Mouse (Mus musculus) heart, embryonic 14.5 days (tissue): ENCODE measurements around the gene Uqcr11. TPM values are rescaled to one million over a fixed set of nuclear protein-coding genes. Genes with fewer than 3 reads are reported as not detected.

Source experiments
- ATAC-seq: fragments of 200-750 bp; cut with Nextera tagmentation; 2 replicates; pipeline ENCODE4 v1.8.0; 2017; ENCODE audit warnings: low read depth, moderate TSS enrichment; ENCODE audit not compliant: insufficient number of reproducible peaks, insufficient read depth, low FRiP score
- H3K27ac ChIP-seq, 2 experiments: fragments of 200-500 bp in 1 of 2; fragments of 300-500 bp in 1 of 2; sonication (generic) in 1 of 2; replicated peaks in 1 of 2; 2 replicates each; pipeline ENCODE4 v1.5.1; 2012 to 2014; ENCODE audit warnings: low read depth in 2 of 2, low read length in 2 of 2, control low read depth in 1 of 2, mild to moderate bottlenecking in 1 of 2, mixed read lengths in 1 of 2; ENCODE audit not compliant: control insufficient read depth in 1 of 2, insufficient read depth in 1 of 2
- H3K27me3 ChIP-seq: fragments of 300-500 bp; sonication (generic); 2 replicates; pipeline ENCODE4 v1.6.1; 2014; ENCODE audit warnings: mild to moderate bottlenecking, low read length, control low read depth; ENCODE audit not compliant: control insufficient read depth, insufficient read depth
- H3K36me3 ChIP-seq: fragments of 300-500 bp; sonication (generic); 2 replicates; pipeline ENCODE4 v1.6.1; 2014; ENCODE audit warnings: mild to moderate bottlenecking, control low read depth, low read length, mixed read lengths; ENCODE audit not compliant: control insufficient read depth, insufficient read depth
- H3K4me1 ChIP-seq, 2 experiments: fragments of 200-500 bp in 1 of 2; fragments of 300-500 bp in 1 of 2; sonication (generic) in 1 of 2; 2 replicates each; pipeline ENCODE4 v1.6.1; 2012 to 2014; ENCODE audit warnings: low read length in 2 of 2, control low read depth in 1 of 2, mixed read lengths in 1 of 2; ENCODE audit not compliant: control insufficient read depth in 2 of 2, insufficient read depth in 2 of 2
- H3K4me2 ChIP-seq: fragments of 300-500 bp; sonication (generic); 2 replicates; pipeline ENCODE4 v1.6.1; 2014; ENCODE audit warnings: mild to moderate bottlenecking, low read length
- H3K4me3 ChIP-seq, 2 experiments: fragments of 200-500 bp in 1 of 2; fragments of 300-500 bp in 1 of 2; sonication (generic) in 1 of 2; 2 replicates each; pipeline ENCODE4 v1.5.1; 2012 to 2014; ENCODE audit warnings: low read length in 2 of 2, mild to moderate bottlenecking in 2 of 2, control low read depth in 1 of 2, low read depth in 1 of 2, moderate library complexity in 1 of 2; ENCODE audit not compliant: control insufficient read depth in 1 of 2, insufficient read depth in 1 of 2
- H3K9ac ChIP-seq: fragments of 300-500 bp; sonication (generic); 2 replicates; pipeline ENCODE4 v1.6.1; 2014; ENCODE audit warnings: mild to moderate bottlenecking, low read length
- H3K9me3 ChIP-seq: fragments of 300-500 bp; sonication (generic); 2 replicates; pipeline ENCODE4 v1.6.1; 2016; ENCODE audit warnings: low read length, control low read depth; ENCODE audit not compliant: control insufficient read depth
- WGBS: fragments of 180-500 bp; shearing (Covaris S2); extraction: QIAGEN DNeasy Blood & Tissue Kit; methylation state at CpG from one replicate; pipeline ENCODE4 v1.1.7; 2014; 5-methylcytosine and 5-hydroxymethylcytosine counted together
- polyA plus RNA-seq: library from polyadenylated mRNA; unstranded; fragments of >200 nt; fragmentation: Nextera tagmentation; extraction: Ambion mirVana; gene quantifications from 2 replicates; pipeline ENCODE4 v1.2.1, GENCODE M21; 2014

The Uqcr11 gene
- polyA plus RNA-seq, 1 experiment from 2014 or later = 2,169 TPM

- Histone ChIP-seq H3K4me2 (peak overlapping the region; percentile 94), H3K9ac (peak overlapping the region; percentile 96), H3K27ac (peak overlapping the region in 1 of 2 experiments; percentile 85; a peak in 2 of 4 replicates), H3K4me3 (peak overlapping the region; percentile 89 to 93), H3K9me3 (no peaks in the 10 kb centered on the region), H3K4me1 (peaks cover 14 to 31% of the 10 kb centered on the region in 2 experiments), H3K36me3 (peaks cover 57% of the 10 kb centered on the region), H3K27me3 (no peaks in the 10 kb centered on the region)
- 49% methylated on average over 10 of the region's 10 CpGs for WGBS
- no peak for ATAC-seq
Measured at GRCm38 (mm10) chr10:80405481-80406173, 1.0 kb downstream of the Uqcr11 start.

DNA sequence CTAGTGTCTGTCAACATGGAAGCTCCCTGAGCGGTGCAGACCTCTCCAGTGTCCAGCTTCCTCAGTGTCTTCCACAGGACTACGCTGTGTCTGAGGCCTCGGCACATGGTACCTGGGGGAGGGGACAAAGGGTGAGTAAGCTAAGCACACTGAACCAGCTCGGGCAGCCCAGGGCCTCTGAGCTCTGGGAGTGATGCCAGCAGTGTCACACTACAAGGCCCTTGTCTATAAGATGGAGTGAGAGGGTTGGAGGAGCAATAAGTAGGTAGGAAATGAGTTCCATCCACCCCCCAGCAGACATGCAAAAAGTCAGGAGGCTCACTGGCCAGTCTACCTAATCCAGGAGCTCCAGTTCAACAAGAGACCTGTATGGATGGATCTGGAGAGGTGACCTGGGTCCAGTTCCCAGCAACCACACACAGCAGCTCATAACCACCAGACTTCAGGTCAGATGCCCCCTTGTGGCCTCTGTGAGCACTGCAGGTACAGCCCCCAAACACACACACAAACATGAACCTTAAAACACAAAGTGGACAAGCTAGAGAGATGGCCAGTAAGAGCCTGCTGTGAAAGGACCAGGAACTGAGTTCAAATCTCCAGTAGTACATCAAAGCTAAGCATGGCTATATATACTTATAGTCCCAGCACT, 3.5 kb downstream of the Uqcr11 start:
- no peaks in the 10 kb centered on the region for H3K9me3 ChIP-seq
- H3K4me3 ChIP-seq = no peak overlapping the region
- no peaks in the 10 kb centered on the region for H3K27me3 ChIP-seq
- 81% methylated on average over 4 of the region's 4 CpGs for WGBS
- H3K36me3 ChIP-seq = peaks cover 36% of the 10 kb centered on the region
- ATAC-seq = no peak
- H3K4me2 ChIP-seq = no peak overlapping the region
- peaks cover 21 to 38% of the 10 kb centered on the region in 2 experiments for H3K4me1 ChIP-seq
- H3K27ac ChIP-seq = no peak overlapping the region
- H3K9ac ChIP-seq = no peak overlapping the region

DNA sequence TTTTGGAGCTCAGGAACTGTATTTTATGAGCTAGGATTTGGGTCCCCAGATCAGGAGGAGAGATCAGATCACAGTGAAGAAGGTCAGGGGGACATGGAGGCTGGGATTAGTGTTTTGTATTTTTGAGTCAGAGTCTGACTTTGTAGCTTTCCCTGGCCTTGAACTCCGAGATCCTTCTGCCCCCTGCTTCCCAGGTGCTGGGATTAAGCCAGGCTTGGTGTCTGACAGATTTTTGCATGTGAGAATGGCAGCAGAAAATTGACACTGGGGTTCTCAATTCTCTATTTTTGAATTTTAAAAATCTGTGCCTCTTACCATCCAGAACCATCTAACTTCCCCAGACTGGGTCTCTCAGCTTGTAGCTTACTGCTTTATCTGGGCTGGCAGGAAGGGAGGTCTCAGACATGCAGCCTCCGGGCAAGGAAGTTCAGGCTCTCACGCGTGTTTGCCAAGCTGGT, 5.9 kb downstream of the Uqcr11 start:
- no peak overlapping the region for H3K4me3 ChIP-seq
- H3K4me1 ChIP-seq = peaks cover 23 to 39% of the 10 kb centered on the region in 2 experiments
- no peak for ATAC-seq
- H3K9me3 ChIP-seq = no peaks in the 10 kb centered on the region
- H3K27ac ChIP-seq = peak overlapping the region; percentile 72 to 76; a peak in 3 of 4 replicates
- no peaks in the 10 kb centered on the region for H3K27me3 ChIP-seq
- peaks cover 40% of the 10 kb centered on the region for H3K36me3 ChIP-seq
- H3K4me2 ChIP-seq = peak overlapping the region; percentile 67
- 73% methylated on average over 4 of the region's 4 CpGs for WGBS
- H3K9ac ChIP-seq = peak overlapping the region; percentile 68

- no peaks in the 10 kb centered on the region for H3K9me3 ChIP-seq
- H3K36me3 ChIP-seq = peaks cover 46% of the 10 kb centered on the region
- H3K9ac ChIP-seq = peak overlapping the region; percentile 68
- WGBS = 9% methylated on average over 17 of the region's 17 CpGs
- ATAC-seq = no peak
- peak overlapping the region; percentile 67 for H3K4me2 ChIP-seq
- peak overlapping the region; percentile 43 to 55 for H3K4me3 ChIP-seq
- H3K27me3 ChIP-seq = no peaks in the 10 kb centered on the region
- peaks cover 17 to 33% of the 10 kb centered on the region in 2 experiments for H3K4me1 ChIP-seq
- peak overlapping the region; percentile 72 to 76 for H3K27ac ChIP-seq
Measured at GRCm38 (mm10) chr10:80399973-80400703, 6.5 kb downstream of the Uqcr11 start.

DNA sequence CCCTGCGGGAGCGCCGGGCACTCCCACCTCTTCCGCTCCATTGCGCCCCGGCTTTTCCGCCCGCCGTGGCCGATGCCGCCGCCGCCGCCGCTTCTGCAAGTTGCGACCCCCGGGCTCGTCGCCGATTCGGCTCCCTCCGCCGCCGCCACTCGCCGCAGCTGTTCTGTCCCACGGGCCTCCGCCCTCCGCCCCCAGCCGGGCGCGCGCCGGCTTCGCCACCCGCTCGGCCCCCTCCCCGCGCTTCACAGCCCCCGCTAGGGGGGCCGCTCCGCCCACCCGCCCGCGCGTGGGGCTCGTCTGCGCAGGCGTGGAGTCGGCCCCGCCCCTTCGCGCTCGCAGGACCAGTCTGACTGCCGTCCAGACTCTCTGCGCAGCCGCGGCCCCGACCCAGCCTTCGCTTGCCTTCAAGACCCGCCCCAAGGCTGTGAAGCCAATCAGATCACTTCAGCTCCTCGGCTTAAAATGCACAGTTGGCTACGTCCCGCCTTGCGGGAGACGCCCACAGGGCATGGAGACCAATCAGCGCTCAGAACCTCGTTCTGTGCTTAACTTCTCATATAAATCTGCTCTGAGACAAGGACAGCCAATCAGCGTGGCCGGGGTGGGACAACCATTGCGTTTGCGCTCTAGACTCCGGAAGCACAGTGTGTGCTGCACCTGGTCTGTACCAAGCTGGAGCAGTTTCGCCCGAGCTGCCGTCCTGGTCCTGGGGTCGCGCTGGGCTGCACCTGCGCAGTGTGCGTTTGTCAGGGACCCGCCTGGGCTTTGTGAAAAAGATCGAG, 7.2 kb downstream of the Uqcr11 start, which contains the start of gene Mbd3:
TSS of gene Mbd3 (minus strand) at position 360 of the 782 bp plus-strand sequence.
- peak within 1 kb of the TSS; percentile 70 to 82 for H3K4me3 ChIP-seq
- peak within 1 kb of the TSS; percentile 96 to 100 for H3K27ac ChIP-seq
- no peaks in the 10 kb centered on the region for H3K27me3 ChIP-seq
- H3K36me3 ChIP-seq = peaks cover 53% of the 10 kb centered on the region
- under 1% methylated on average over 66 of the region's 82 CpGs for WGBS
- peak within 1 kb of the TSS; percentile 98 for H3K9ac ChIP-seq
- peak within 1 kb of the TSS; percentile 85 for H3K4me2 ChIP-seq
- no peaks in the 10 kb centered on the region for H3K9me3 ChIP-seq
- ATAC-seq = peak; percentile 95
- H3K4me1 ChIP-seq = peaks cover 16 to 27% of the 10 kb centered on the region in 2 experiments

GRCm38 (mm10) chr10:80398719-80399190, 7.9 kb downstream of the Uqcr11 start:
- H3K27me3 ChIP-seq = no peaks in the 10 kb centered on the region
- peak overlapping the region; percentile 96 to 100 for H3K27ac ChIP-seq
- peaks cover 53% of the 10 kb centered on the region for H3K36me3 ChIP-seq

More at GRCm38 (mm10) chr10:80398719-80399190, 7.9 kb downstream of the Uqcr11 start:
- Histone ChIP-seq H3K4me3 (peak overlapping the region; percentile 70 to 82), H3K4me2 (peak overlapping the region; percentile 85), H3K4me1 (peaks cover 16 to 26% of the 10 kb centered on the region in 2 experiments), H3K9me3 (no peaks in the 10 kb centered on the region), H3K9ac (peak overlapping the region; percentile 98)
- peak; percentile 84 for ATAC-seq
- under 1% methylated on average over 57 of the region's 59 CpGs for WGBS
